Mouse (Mus musculus) thymus, postnatal 36 days (tissue): Measurements from ENCODE around the gene 4933434E20Rik.

Experiments
- DNase-seq, 2 experiments: peaks; one replicate each; pipeline ENCODE4 v3.0.0; 2022; ENCODE audit warnings: mixed read lengths in 2 of 2

The 4933434E20Rik gene

DNA sequence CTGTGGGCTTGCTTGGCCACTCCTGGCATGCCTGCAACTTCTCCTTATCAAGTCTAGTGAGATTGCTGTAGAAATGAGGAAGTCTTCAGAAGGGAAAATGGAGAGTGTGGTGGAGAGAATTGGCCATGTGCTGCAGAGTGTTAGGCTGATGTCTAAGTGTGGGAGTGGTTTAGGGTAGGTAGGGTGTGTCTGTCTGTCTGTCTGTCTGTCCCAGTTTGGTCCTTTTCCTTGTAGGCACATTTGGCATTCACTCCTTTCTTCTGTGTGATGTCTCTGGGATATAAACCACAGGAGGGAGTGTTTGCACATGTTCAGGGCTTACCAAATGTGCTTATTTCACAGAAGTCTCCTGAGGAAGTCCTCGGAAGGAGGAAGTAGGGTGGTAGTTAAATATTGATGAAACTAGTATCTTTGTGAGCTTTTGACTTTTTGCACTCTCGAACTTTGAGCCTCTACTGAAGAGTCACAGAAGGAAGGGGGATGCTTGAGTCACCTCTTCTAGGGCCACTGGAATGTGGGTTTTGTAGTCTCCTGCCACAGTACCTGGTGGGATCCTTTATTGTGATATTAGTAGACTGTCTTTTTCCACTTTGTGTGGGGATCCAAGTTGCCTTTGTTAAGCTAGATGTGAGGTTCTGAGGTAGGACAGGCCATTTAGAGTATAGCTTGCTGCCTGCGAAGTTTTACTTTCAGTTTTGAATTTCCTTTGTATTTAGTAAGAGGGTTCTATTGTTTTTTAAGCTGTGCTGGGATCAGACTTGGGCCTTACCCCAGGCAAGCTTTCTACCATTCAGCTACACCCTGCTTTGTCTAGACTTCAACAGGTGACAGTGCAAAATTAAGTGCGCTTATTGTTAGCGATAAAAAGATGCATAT, 30.2 kb downstream of the 4933434E20Rik start:
- DNase-seq, result no peak

DNA sequence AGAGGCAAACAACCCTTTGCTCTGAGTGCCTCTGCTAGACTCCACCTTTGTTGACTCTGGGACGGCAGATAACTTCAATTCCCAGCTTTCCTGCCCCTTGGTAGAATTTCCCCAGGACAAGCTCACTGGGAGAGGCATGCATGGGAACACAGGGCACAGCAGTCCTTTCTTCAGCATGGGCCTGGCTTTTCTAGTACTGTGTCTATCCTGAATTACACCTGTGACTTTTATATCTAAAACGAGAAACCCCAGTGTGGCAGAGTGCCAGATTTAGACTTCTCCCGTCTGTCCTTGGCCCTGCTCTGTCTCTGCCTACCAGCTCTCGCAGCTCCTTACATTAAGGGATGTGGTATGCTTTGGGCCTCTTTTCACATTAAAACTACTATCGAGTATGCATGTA, 31.6 kb downstream of the 4933434E20Rik start:
- no peak for DNase-seq

DNA sequence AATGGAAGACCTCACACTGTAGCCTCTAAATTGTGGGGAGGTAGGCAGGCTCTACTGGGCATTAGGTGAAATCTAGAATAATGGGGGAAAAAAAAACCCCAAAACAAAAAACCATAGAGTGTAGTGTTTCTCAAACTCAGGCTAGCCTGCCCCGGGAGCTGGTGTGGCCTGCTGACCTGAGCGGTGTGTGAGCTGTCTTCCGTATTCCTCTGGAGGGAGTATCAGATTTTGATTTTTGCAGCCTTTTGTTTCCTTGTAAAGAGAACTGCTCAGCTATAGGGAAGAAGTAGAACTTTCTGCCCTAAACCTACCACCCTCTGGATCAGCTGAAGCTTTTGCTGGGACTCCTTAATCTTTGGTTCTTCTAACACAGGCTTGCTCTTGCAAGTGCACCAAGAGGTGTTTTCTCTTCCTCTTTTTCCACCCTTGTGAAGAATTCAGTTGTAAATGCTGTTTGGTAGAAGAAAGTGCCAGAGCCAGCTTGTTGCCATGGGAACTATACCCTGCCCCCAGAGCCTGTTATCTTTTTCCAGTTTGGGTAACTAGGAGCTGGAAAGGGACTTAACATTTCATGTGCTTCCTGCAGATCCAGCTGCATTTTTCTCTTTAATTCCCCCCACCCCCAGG, 32.4 kb downstream of the 4933434E20Rik start:
- DNase-seq, result no peak

DNA sequence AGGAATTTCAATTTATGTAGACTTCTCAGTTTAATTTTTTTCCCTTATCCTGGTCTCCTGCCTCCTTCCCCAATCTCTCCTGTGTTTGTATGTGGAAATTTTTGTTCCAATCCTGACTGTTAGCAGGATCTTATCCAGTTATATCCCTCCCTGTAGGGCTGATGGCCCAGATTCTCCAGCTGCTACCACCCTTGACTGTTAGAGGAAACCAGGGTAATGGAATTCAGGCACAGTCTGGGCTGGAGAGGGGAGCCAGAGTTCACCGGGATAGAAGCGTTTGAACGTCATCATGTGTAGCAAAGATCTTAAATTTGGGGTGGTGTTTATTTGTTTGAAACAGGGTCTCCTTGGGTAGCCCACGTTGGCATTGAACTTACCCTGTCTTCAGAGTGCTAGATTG, 33.4 kb downstream of the 4933434E20Rik start:
- DNase-seq, result no peak

DNA sequence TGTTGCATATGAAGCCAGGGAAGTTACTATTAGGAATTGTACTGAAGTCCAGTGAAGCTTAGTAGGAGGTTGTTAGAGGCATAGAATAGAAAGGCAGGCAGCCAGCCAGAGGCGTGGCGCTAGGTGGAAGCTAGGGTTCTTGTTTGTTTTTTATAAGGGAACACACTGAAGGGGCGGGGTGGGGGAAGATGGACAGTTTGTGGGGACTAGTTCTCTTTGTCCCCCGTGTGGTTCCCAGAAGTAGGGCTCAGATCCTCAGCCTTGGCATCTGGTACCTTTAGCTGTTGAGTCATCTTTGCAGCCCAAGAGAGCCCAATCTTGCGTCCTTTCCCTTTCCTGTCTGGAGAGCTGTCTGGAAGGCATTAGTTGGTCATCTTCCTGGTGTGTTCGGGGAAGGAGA, 33.8 kb downstream of the 4933434E20Rik start:
- no peak for DNase-seq

DNA sequence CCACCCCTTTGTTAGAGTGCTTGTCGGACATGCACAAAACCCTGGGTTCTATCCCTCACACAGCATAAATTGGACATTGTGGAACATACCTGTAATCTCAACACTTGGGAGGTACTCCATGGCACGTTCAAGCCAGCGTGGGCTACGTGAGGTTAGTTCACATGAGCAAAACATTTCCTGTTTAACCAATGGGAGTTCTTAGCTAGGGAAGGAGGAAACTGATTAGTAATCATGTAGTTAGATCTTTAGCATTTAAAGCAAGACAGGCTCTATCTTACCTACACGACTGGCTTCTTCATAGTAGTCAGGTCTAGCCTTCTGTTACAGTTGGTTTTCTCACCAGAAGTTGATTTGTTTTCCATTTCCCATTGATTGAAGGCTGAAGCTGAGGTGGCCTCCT, 34.6 kb downstream of the 4933434E20Rik start:
- DNase-seq, result no peak

DNA sequence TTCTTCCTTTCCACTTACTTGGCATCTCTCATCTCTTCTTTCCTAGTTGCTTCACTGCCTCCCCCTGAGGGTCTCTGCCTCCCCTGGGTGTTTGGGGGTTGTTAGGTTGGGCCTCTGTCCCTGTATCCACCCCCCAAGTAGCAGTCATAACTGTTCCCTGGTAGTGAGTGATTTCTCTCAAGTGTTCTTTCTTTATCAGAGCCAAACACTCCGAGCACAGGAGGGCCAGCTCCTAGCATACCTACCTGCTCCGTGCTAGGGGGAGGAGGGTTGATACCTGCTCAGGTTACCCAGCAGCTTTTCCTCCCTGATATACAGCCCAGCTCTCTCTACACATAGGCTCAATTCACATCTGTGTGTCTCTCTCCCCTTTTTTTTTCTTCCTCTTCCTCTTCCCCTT, 37.2 kb downstream of the 4933434E20Rik start:
- DNase-seq, result no peak

DNA sequence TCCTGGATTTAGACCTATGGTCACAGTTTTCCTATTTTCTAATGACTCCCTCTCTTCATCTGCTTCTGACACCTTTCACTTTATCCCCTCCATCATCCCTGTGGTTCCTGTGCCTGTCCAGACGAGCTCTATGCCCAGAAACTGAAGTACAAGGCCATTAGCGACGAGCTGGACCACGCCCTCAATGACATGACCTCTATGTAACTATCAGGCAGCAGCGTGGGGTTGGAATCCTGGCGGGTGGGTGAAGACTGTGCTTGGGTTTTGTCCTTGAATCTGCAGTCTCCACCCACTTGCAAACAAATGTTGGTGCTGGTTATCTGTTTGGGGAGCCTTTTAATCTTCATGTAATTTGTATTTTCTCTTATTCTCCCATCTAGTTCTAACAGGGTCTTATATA, 39.5 kb downstream of the 4933434E20Rik start:
- DNase-seq, result no peak

DNA sequence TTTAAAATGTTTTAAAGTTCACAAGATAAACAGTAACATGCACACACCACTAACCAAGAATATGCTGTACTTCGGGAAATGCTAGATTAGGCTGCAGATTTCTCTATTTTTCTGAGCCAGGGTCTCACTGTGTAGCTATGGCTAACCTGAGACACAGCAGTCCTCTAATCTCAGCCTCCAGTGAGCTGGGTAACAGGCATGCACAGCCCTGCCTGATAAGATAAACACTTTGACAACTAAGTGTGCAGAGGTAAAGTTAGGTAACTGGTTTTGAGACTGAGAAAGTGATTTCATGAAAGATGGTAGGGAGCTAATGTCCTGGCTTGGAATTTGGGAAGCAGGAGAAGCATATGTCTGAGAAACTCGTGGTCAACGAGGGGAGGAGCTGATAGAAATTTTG, 43.0 kb downstream of the 4933434E20Rik start:
- no peak for DNase-seq

DNA sequence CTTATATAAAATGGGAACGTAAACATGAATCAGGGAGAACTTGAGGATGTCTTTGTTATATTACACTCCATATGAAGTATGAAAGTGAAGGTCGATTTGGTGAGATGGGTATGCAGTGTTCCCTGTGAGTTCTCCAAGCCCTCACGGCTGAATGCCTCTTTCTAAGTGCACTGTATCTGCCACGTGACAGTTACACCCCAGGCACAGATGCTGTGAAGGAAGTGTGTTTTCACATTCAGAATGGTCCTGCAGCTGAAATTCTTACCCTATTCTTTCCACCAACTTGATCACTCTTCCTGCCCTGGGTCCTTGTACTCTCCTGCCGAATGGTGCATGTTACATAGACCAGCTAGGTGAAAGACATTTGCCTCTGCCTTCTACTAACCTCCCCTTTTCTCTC, 46.5 kb downstream of the 4933434E20Rik start:
- DNase-seq, result no peak

DNA sequence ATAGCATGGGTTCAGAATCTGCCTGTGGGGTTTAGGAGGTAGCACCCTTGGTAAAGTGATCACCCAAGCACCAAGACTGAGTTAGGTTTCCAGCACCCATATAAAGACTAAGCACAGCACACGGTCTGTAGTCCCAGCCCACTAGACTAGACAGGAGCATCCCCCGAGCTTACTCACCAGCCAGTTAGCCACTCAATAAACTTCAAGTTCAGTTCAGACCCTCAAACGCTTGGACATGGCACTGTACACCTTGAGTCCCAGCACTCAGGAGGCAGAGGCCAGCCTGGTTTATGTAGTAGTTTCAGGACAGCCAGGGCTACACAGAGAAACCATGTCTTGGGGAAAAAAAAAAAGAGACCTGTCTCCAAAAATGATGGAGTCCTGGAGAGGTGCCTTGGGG, 49.6 kb downstream of the 4933434E20Rik start:
- DNase-seq, result no peak

DNA sequence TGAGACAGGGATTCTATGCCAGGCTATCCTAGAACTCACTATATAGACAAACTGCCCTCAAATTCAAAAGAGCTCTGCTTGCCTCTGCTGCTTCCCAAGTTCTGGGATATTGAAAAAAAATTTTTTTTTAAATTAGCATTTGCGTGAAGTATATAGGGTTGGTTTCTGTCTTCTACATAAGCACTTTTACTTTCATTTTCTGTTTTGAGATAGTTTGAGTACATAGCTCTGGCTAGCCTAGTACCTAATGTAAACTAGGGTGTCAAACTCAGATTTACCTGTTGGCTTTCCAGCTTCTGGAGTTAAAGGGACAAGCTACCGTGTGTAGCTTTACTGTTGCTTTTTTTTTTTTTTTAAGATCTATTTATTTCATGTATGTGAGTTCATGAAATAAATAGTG, 50.2 kb downstream of the 4933434E20Rik start:
- no peak for DNase-seq

DNA sequence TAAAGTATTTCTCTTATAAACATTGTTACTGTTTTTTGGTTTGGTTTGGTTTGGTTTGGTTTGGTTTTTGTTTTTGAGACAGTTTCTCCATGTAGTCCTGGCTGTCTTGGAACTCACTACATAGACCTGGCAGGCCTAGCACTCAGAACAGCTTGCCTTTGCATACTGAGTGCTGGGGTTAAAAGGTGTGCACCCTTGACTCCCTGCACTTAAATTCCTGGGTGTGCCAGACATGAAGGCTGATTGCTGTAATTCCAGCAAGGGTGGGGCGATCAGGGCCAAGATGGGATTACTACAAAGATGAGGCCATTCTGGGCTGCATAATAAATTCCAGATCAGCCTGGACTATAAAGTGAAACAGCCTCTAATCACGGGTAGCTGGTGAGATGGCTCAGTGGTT, 50.8 kb downstream of the 4933434E20Rik start:
- DNase-seq, result no peak

DNA sequence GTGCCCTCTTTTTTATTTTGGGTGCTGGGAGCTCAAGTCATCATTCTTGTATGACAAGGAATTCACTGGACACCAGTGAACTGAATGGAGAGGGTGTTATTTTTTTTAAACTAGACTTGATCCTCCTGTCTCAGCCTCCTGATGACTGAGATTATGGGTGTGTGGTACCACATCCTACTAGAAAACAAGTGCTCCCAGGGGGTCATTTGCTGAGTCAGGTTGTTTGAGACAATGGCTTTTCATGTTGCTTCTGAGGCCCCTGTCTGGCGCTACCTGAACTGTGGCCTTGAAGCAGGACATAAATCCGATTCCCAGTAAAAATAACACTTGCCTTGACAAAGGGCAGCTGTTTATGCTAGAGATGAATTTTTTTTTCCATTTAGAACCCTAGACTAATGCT, 51.7 kb downstream of the 4933434E20Rik start:
- DNase-seq, result no peak

DNA sequence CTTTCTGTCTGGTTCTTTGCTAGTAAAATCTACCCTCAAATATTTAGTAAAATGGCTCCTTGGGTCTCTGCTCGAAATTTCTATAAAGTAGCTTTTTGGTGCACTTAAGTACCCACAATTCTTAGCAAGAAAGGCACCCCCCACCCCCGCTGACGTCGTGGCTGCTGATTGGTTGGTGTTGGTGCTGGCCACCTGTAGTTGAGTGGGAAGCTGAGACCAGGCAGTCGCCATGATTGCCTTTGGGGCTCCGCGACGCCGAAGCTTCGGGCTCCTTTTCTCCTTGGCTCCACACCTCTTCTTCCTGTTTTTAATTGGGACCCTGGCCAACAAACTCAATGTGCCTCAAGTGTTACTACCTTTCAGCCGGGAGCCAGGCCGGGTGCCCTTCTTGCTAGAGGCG, 52.5 kb downstream of the 4933434E20Rik start, which contains the start of gene Nup210l:
Gene Nup210l, plus strand, starts transcription at position 195 of the 400 bp plus-strand sequence.
- DNase-seq, result no peak

DNA sequence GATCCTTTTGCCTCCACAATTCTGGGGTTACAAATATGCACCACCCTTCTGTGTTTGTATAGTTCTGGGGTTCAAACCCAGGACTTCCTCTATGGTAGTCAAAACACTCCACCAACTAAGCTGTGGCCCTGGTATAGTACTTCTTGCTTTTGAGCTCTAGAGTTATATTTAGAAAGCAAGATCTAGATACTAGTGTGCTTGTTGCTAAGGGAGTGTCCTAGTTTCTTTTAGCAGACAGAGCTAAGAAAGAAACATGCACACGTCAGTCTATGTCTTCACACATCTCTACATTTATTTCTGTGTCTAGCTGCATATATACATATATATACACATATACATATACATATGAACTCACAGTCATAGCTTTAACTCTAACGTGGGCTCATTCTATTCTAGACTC, 60.3 kb downstream of the 4933434E20Rik start:
- no peak for DNase-seq

DNA sequence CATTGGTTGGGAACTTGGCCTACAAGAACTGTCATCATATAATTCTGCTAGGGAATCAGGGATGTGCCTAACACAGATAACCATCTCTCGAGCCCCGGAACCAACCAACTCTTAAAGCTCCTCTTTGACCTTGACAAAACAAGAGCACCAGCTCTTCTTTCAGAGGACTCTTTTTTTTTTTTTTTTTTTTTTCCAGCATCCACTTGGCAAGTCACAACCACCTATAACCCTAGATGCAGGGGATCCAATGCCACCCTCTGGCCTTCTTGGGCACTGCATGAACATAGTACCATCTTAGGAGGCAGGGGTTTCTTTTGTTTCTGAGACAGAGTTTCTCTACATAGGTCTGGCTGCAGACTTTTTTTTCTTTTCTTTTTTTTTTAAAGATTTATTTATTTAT, 62.9 kb downstream of the 4933434E20Rik start:
- peak; percentile 15 to 29 for DNase-seq

DNA sequence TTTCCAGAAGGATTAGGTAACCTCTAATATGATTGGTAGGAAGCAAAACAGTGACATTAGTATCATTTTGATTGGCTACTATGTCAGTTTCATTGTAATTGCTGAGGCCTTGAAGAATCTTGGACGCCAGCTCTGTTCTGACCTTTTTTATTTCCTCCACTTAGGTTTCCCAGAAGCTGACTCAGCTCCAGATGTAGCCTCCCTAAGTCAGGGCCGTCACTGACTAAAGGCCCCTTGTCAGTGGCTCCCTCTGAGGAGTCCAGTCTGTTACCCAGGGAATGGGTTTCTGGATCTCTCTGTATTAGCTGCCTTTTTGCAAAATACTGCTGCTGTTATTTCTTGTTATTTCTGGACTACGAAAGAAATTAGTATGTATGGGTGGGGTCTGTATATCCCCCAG, 64.1 kb downstream of the 4933434E20Rik start:
- DNase-seq, result no peak
